Mouse (Mus musculus): ENCODE measurements at regions not wholly inside any gene's neighbourhood (a gene's known extent, or its start where the extent isn't known, plus 50 kb on each side); places are given as distances from the start of the nearest gene placed in this dataset.

GRCm38 (mm10) chr8:30924656-30925055 is 2503.9 kb upstream of the 5930422O12Rik start:
- ATAC-seq (ENCODE audit: insufficient number of reproducible peaks, insufficient read depth, low FRiP score, low read depth): no peak
- WGBS: 70% methylated on average over 6 of the region's 6 CpGs
- no peaks in the 10 kb centered on the region for H3K36me3 ChIP-seq (ENCODE audit: control insufficient read depth, insufficient read depth, low read length)

DNA sequence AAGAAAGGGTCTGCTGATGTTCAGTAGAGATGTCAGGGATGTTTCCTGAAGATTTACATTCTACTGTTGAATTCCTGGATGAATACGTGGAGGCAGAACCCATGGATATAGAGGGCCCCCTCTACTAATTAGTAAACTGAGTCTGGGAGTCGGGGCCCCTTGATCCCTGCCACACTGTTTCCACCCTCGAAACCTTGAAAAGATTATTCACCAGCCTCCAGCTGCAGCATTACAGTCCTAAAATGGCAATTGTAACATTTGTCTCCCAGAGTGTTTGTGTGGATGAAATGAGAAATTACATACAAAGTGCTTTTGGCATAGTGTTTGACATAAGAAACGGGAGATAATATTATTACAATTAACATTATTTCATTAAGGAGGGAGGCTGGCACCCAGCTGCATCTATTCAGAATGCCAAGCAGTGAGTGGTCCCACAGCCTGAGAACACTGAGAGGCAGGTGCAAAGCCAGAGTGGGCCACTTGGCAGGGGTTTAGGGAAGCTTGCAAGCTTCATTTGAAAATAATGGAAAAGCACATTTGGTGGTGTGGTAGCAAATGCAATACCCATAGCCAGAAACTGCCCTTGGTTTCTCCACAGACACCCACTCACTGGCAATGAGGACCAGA is 2490.9 kb upstream of the 5930422O12Rik start:
- H3K9ac ChIP-seq (replicated peaks; ENCODE audit: low read depth, low read length): no peak overlapping the region
- no peak overlapping the region for H3K4me3 ChIP-seq (ENCODE audit: low read depth, low read length)
- no peak overlapping the region for H3K4me2 ChIP-seq (replicated peaks; ENCODE audit: low read depth, low read length)
- no peak overlapping the region for H3K27ac ChIP-seq (ENCODE audit: low read length)
- 64% methylated on average over 4 of the region's 4 CpGs for WGBS
- no peak for ATAC-seq (ENCODE audit: insufficient number of reproducible peaks, insufficient read depth, low FRiP score, low read depth)
- no peaks in the 10 kb centered on the region for H3K27me3 ChIP-seq (ENCODE audit: control insufficient read depth, insufficient read depth, low read length)
- H3K4me1 ChIP-seq (ENCODE audit: control insufficient read depth, insufficient read depth, low read length): no peaks in the 10 kb centered on the region
- no peaks in the 10 kb centered on the region for H3K9me3 ChIP-seq (ENCODE audit: control insufficient read depth, low read depth, low read length)
- no peaks in the 10 kb centered on the region for H3K36me3 ChIP-seq (ENCODE audit: control insufficient read depth, insufficient read depth, low read length)

More at GRCm38 (mm10) chr8:30924656-30925055, 2503.9 kb upstream of the 5930422O12Rik start:
- no peaks in the 10 kb centered on the region for H3K9me3 ChIP-seq (ENCODE audit: control insufficient read depth, low read depth, low read length)
- no peak overlapping the region for H3K4me3 ChIP-seq (ENCODE audit: low read depth, low read length)
- no peak overlapping the region for H3K9ac ChIP-seq (replicated peaks; ENCODE audit: low read depth, low read length)
- no peak overlapping the region for H3K27ac ChIP-seq (ENCODE audit: low read length)
- no peaks in the 10 kb centered on the region for H3K27me3 ChIP-seq (ENCODE audit: control insufficient read depth, insufficient read depth, low read length)
- no peak overlapping the region for H3K4me2 ChIP-seq (replicated peaks; ENCODE audit: low read depth, low read length)
- H3K4me1 ChIP-seq (ENCODE audit: control insufficient read depth, insufficient read depth, low read length): no peaks in the 10 kb centered on the region

GRCm38 (mm10) chr8:30940901-30941300 is 2487.6 kb upstream of the 5930422O12Rik start:
- WGBS: 36% methylated on average over 4 of the region's 4 CpGs
- Histone ChIP-seq H3K4me3 (ENCODE audit: low read depth, low read length) (no peak overlapping the region), H3K36me3 (ENCODE audit: control insufficient read depth, insufficient read depth, low read length) (no peaks in the 10 kb centered on the region), H3K9ac (replicated peaks; ENCODE audit: low read depth, low read length) (no peak overlapping the region), H3K27me3 (ENCODE audit: control insufficient read depth, insufficient read depth, low read length) (no peaks in the 10 kb centered on the region), H3K27ac (ENCODE audit: low read length) (no peak overlapping the region), H3K4me2 (replicated peaks; ENCODE audit: low read depth, low read length) (no peak overlapping the region), H3K4me1 (ENCODE audit: control insufficient read depth, insufficient read depth, low read length) (no peaks in the 10 kb centered on the region), H3K9me3 (ENCODE audit: control insufficient read depth, low read depth, low read length) (no peaks in the 10 kb centered on the region)
- no peak for ATAC-seq (ENCODE audit: insufficient number of reproducible peaks, insufficient read depth, low FRiP score, low read depth)

GRCm38 (mm10) chr8:30941511-30942175 is 2486.9 kb upstream of the 5930422O12Rik start:
- H3K27ac ChIP-seq (ENCODE audit: low read length): no peak overlapping the region
- no peaks in the 10 kb centered on the region for H3K9me3 ChIP-seq (ENCODE audit: control insufficient read depth, low read depth, low read length)
- no peak overlapping the region for H3K4me2 ChIP-seq (replicated peaks; ENCODE audit: low read depth, low read length)
- H3K9ac ChIP-seq (replicated peaks; ENCODE audit: low read depth, low read length): no peak overlapping the region
- no peaks in the 10 kb centered on the region for H3K36me3 ChIP-seq (ENCODE audit: control insufficient read depth, insufficient read depth, low read length)
- H3K27me3 ChIP-seq (ENCODE audit: control insufficient read depth, insufficient read depth, low read length): no peaks in the 10 kb centered on the region
- H3K4me1 ChIP-seq (ENCODE audit: control insufficient read depth, insufficient read depth, low read length): no peaks in the 10 kb centered on the region
- WGBS: 71% methylated on average over 11 of the region's 11 CpGs
- H3K4me3 ChIP-seq (ENCODE audit: low read depth, low read length): no peak overlapping the region
- ATAC-seq (ENCODE audit: insufficient number of reproducible peaks, insufficient read depth, low FRiP score, low read depth): no peak

DNA sequence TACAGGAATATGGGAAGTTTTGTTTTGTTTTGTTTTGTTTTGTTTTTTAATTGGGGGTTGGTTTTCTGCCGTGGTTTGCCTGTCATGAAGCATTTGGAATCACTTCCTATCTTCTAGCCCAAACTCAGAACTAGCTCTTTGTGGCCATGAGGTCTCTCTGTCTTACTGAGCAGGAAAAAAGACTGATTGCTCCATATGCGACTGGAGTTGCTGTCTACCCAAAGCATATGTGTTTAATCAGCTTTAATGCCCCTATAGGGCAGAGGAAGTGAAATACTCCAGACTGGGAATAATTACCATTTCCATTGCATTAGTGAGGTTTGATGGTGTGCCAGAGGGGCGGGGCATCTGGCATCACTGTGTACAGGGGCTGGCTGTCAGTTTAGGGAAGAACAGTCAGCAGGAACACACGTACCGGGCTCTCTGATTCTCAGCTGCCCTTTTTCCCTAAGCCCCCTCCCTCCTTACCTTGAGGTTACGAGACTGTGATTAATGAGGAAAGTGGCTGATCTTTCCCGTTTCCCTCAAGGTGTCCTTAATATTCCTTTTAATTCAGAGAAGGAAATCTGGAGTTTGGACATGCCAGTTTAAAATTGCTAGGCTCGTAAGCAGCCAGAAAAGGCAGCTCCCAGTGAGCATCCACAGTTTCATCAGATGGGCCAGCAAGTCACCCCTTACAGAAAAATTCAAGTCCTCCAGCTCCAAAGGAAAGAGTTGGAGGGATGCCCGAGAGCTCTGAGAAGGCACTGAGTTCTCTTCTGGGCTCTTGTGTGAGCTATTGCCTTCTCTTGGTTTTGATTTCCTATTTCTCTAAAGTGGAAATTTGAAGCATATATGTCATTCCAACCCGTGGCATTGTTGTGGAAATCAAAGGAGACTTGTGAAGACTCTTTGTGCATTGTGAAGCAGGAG is 2482.1 kb upstream of the 5930422O12Rik start:
- H3K4me2 ChIP-seq (replicated peaks; ENCODE audit: low read depth, low read length): no peak overlapping the region
- no peaks in the 10 kb centered on the region for H3K27me3 ChIP-seq (ENCODE audit: control insufficient read depth, insufficient read depth, low read length)
- H3K9ac ChIP-seq (replicated peaks; ENCODE audit: low read depth, low read length): no peak overlapping the region
- no peaks in the 10 kb centered on the region for H3K4me1 ChIP-seq (ENCODE audit: control insufficient read depth, insufficient read depth, low read length)
- no peaks in the 10 kb centered on the region for H3K9me3 ChIP-seq (ENCODE audit: control insufficient read depth, low read depth, low read length)
- no peak overlapping the region for H3K27ac ChIP-seq (ENCODE audit: low read length)
- no peak overlapping the region for H3K4me3 ChIP-seq (ENCODE audit: low read depth, low read length)
- no peaks in the 10 kb centered on the region for H3K36me3 ChIP-seq (ENCODE audit: control insufficient read depth, insufficient read depth, low read length)
- WGBS: 59% methylated on average over 10 of the region's 10 CpGs
- ATAC-seq (ENCODE audit: insufficient number of reproducible peaks, insufficient read depth, low FRiP score, low read depth): no peak

DNA sequence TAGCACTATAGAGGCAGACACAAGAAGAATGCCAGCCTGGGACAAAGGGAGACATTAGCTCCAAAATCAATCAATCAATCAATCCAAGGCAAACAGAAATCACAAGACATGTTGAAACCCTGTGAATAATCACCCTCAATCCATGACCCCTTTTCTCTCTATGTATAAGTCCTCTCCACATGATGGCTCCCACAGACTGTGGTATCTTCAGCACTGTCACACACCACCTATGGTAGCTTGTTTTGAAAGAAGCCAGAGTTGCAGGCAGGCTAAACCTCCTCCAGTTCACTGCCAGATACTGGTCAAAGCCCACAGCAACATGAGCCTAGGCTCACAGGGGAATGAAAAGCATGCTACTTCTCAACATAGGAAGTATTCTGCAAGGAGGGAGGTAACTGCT is 2475.7 kb upstream of the 5930422O12Rik start:
- Histone ChIP-seq H3K9me3 (ENCODE audit: control insufficient read depth, low read depth, low read length) (no peaks in the 10 kb centered on the region), H3K27ac (ENCODE audit: low read length) (no peak overlapping the region), H3K4me2 (replicated peaks; ENCODE audit: low read depth, low read length) (no peak overlapping the region), H3K27me3 (ENCODE audit: control insufficient read depth, insufficient read depth, low read length) (no peaks in the 10 kb centered on the region), H3K4me3 (ENCODE audit: low read depth, low read length) (no peak overlapping the region), H3K9ac (replicated peaks; ENCODE audit: low read depth, low read length) (no peak overlapping the region), H3K4me1 (ENCODE audit: control insufficient read depth, insufficient read depth, low read length) (no peaks in the 10 kb centered on the region), H3K36me3 (ENCODE audit: control insufficient read depth, insufficient read depth, low read length) (no peaks in the 10 kb centered on the region)
- no peak for ATAC-seq (ENCODE audit: insufficient number of reproducible peaks, insufficient read depth, low FRiP score, low read depth)

DNA sequence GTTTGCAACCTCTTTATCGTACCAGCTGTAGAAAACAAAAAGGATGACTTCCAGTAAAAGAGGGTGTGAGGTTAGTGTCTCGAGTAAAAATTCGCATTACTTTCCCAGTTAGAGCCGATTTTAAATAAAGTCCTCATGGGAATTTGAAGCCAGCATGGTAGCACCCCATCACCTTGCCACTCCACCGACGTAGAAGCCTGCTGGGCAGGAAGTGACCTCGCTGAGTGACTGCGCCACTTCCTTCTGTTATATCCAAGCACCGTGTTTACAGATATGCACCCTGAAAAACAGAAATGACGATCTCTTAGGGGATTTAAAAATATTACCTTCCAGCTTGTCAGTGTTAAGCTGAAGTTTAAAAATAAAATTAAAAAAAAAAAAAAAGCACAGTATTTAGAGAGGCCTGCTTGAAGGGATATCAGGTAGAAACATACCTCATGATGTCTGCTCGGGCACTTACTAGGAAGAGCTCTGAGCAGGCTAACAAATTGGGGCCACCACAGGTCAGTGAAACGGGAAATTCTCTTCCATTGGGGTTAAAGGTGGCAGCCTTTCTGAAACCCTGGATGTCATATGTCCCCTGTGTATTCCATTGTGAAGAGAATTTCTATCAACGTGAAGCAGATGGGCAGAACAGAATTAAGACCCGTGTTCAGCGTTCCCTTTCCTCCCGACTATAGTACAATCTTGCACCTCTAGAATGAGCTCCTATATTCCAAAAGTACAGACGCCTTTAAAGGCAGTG is 2468.9 kb upstream of the 5930422O12Rik start:
- no peaks in the 10 kb centered on the region for H3K36me3 ChIP-seq (ENCODE audit: control insufficient read depth, insufficient read depth, low read length)
- no peaks in the 10 kb centered on the region for H3K27me3 ChIP-seq (ENCODE audit: control insufficient read depth, insufficient read depth, low read length)
- H3K4me2 ChIP-seq (replicated peaks; ENCODE audit: low read depth, low read length): peak overlapping the region; percentile 35
- ATAC-seq (ENCODE audit: insufficient number of reproducible peaks, insufficient read depth, low FRiP score, low read depth): no peak
- H3K4me3 ChIP-seq (ENCODE audit: low read depth, low read length): peak overlapping the region; percentile 18; the same call in 1 of the 2 replicates
- H3K9me3 ChIP-seq (ENCODE audit: control insufficient read depth, low read depth, low read length): no peaks in the 10 kb centered on the region
- 41% methylated on average over 17 of the region's 17 CpGs for WGBS
- no peak overlapping the region for H3K9ac ChIP-seq (replicated peaks; ENCODE audit: low read depth, low read length)
- H3K4me1 ChIP-seq (ENCODE audit: control insufficient read depth, insufficient read depth, low read length): no peaks in the 10 kb centered on the region
- no peak overlapping the region for H3K27ac ChIP-seq (ENCODE audit: low read length)

DNA sequence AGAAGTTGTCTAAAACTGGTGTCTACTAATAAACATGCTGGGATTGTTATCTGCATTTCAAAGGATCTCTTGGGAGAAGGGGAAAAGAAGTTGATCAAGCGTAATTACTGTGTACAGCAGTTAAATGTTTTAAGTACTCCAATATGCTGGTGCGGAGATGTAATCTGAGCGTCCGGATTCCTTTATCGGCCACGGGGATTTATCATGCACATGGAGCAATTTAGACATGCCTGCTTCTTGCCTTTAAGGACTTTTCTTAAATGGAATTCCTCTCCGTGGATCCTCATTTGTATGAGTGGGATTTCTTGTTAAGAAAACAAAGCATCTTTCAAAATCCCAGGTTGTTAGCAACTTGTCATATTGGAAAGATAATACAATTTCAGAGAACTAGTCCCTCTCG is 2468.0 kb upstream of the 5930422O12Rik start:
- ATAC-seq (ENCODE audit: insufficient number of reproducible peaks, insufficient read depth, low FRiP score, low read depth): no peak
- WGBS: 65% methylated on average over 8 of the region's 8 CpGs
- H3K9ac ChIP-seq (replicated peaks; ENCODE audit: low read depth, low read length): no peak overlapping the region
- H3K27ac ChIP-seq (ENCODE audit: low read length): no peak overlapping the region
- no peaks in the 10 kb centered on the region for H3K4me1 ChIP-seq (ENCODE audit: control insufficient read depth, insufficient read depth, low read length)
- no peaks in the 10 kb centered on the region for H3K27me3 ChIP-seq (ENCODE audit: control insufficient read depth, insufficient read depth, low read length)
- H3K4me2 ChIP-seq (replicated peaks; ENCODE audit: low read depth, low read length): no peak overlapping the region
- H3K4me3 ChIP-seq (ENCODE audit: low read depth, low read length): no peak overlapping the region
- no peaks in the 10 kb centered on the region for H3K9me3 ChIP-seq (ENCODE audit: control insufficient read depth, low read depth, low read length)
- H3K36me3 ChIP-seq (ENCODE audit: control insufficient read depth, insufficient read depth, low read length): no peaks in the 10 kb centered on the region
